Mouse (Mus musculus) CH12.LX (cell line): ENCODE measurements around the gene Zfp277.

Experiments used
- CTCF ChIP-seq, 2 experiments: IDR thresholded peaks in 1 of 2; conservative IDR thresholded peaks in 1 of 2; 2 replicates each; pipeline ENCODE4 v1.5.1; 2011 to 2012; ENCODE audit warnings: low read depth in 2 of 2, low read length in 2 of 2, improper control_type of control experiment in 1 of 2, inconsistent platforms in 1 of 2, mild to moderate bottlenecking in 1 of 2, moderate library complexity in 1 of 2
- POLR2AphosphoS2 ChIP-seq: IDR thresholded peaks from 2 replicates; pipeline ENCODE4 v1.6.1; 2011; ENCODE audit warnings: low read depth, low read length, improper control_type of control experiment
- RAD21 ChIP-seq: IDR thresholded peaks from 2 replicates; pipeline ENCODE4 v1.6.1; 2011; ENCODE audit warnings: low read depth, mild to moderate bottlenecking, low read length, improper control_type of control experiment, moderate library complexity
- UBTF ChIP-seq: IDR thresholded peaks from 2 replicates; pipeline ENCODE4 v1.6.1; 2012; ENCODE audit warnings: low read depth, mild to moderate bottlenecking, inconsistent platforms, low read length, improper control_type of control experiment, moderate library complexity

GRCm38 (mm10) chr12:40303960-40304359 lies 141.7 kb downstream of the Zfp277 start:
- TF ChIP-seq UBTF: no peak
- TF ChIP-seq POLR2AphosphoS2: no peak
- TF ChIP-seq RAD21: no peak
- TF ChIP-seq CTCF (conservative IDR thresholded peaks at IDR 0.05 in 1 of 2, IDR thresholded peaks at IDR 0.05 in 1 of 2; ENCODE audit: low read depth in 2 of 2, low read length in 2 of 2): no peak
